Mouse (Mus musculus) midbrain, embryonic 12.5 days (tissue): Measurements from ENCODE around the gene Pik3ip1. TPM values are rescaled to one million over a fixed set of nuclear protein-coding genes. Genes with fewer than 3 reads are reported as not detected.
A peak's percentile ranks its signal among the peaks of the same experiment; 100 is the strongest.

Source experiments
- ATAC-seq: fragments of 200-750 bp; cut with Nextera tagmentation; 2 replicates; pipeline ENCODE4 v1.8.0; 2017; ENCODE audit warnings: low read depth, moderate TSS enrichment, moderate library complexity; ENCODE audit not compliant: low FRiP score
- H3K27ac ChIP-seq: fragments of 300-500 bp; sonication (generic); replicated peaks from 2 replicates; pipeline ENCODE4 v1.5.1; 2016; ENCODE audit warnings: mild to moderate bottlenecking
- H3K27me3 ChIP-seq: fragments of 300-500 bp; sonication (generic); 2 replicates; pipeline ENCODE4 v1.6.1; 2016; ENCODE audit warnings: mild to moderate bottlenecking
- H3K36me3 ChIP-seq: fragments of 300-500 bp; sonication (generic); 2 replicates; pipeline ENCODE4 v1.6.1; 2016
- H3K4me1 ChIP-seq: fragments of 300-500 bp; sonication (generic); 2 replicates; pipeline ENCODE4 v1.6.1; 2016
- H3K4me2 ChIP-seq: fragments of 300-500 bp; sonication (generic); replicated peaks from 2 replicates; pipeline ENCODE4 v1.6.1; 2016; ENCODE audit warnings: mild to moderate bottlenecking, moderate library complexity
- H3K4me3 ChIP-seq: fragments of 300-500 bp; sonication (generic); 2 replicates; pipeline ENCODE4 v1.5.1; 2016; ENCODE audit warnings: mild to moderate bottlenecking
- H3K9ac ChIP-seq: fragments of 300-500 bp; sonication (generic); replicated peaks from 2 replicates; pipeline ENCODE4 v1.6.1; 2016; ENCODE audit warnings: mild to moderate bottlenecking, moderate library complexity
- H3K9me3 ChIP-seq: fragments of 300-500 bp; sonication (generic); 2 replicates; pipeline ENCODE4 v1.6.1; 2016; ENCODE audit warnings: mild to moderate bottlenecking
- WGBS: fragments of 180-500 bp; shearing (Covaris S2); methylation state at CpG from one replicate; pipeline ENCODE4 v1.1.7; 2016; 5-methylcytosine and 5-hydroxymethylcytosine counted together
- polyA plus RNA-seq: library from polyadenylated mRNA; unstranded; fragments of >200 nt; fragmentation: Nextera tagmentation; extraction: Ambion mirVana; gene quantifications from 2 replicates; pipeline ENCODE4 v1.2.1, GENCODE M21; 2016

Gene Pik3ip1
- polyA plus RNA-seq, 1 experiment from 2014 or later = 17.3 TPM

GRCm38 (mm10) chr11:3305821-3306220, 24.4 kb upstream of the Pik3ip1 start:
- Histone ChIP-seq H3K4me2 (no peak overlapping the region), H3K27ac (no peak overlapping the region), H3K9me3 (no peaks in the 10 kb centered on the region), H3K4me1 (no peaks in the 10 kb centered on the region), H3K27me3 (no peaks in the 10 kb centered on the region), H3K9ac (no peak overlapping the region), H3K36me3 (peaks cover 96% of the 10 kb centered on the region), H3K4me3 (no peak overlapping the region)
- WGBS = 91% methylated on average over 4 of the region's 4 CpGs
- ATAC-seq = no peak

- H3K4me1 ChIP-seq = no peaks in the 10 kb centered on the region
- 98% methylated on average over 3 of the region's 3 CpGs for WGBS
- peaks cover 95% of the 10 kb centered on the region for H3K36me3 ChIP-seq
- no peak for ATAC-seq
- no peaks in the 10 kb centered on the region for H3K9me3 ChIP-seq
- no peak overlapping the region for H3K4me2 ChIP-seq
- no peak overlapping the region for H3K27ac ChIP-seq
- H3K27me3 ChIP-seq = no peaks in the 10 kb centered on the region
- no peak overlapping the region for H3K9ac ChIP-seq
- no peak overlapping the region for H3K4me3 ChIP-seq
Measured at GRCm38 (mm10) chr11:3307875-3308274, 22.3 kb upstream of the Pik3ip1 start.

- peaks cover 86% of the 10 kb centered on the region for H3K36me3 ChIP-seq
- no peaks in the 10 kb centered on the region for H3K27me3 ChIP-seq
- no peaks in the 10 kb centered on the region for H3K9me3 ChIP-seq
- no peak overlapping the region for H3K4me2 ChIP-seq
- 88% methylated on average over 4 of the region's 4 CpGs for WGBS
- H3K9ac ChIP-seq = no peak overlapping the region
- H3K4me3 ChIP-seq = no peak overlapping the region
- no peak overlapping the region for H3K27ac ChIP-seq
- H3K4me1 ChIP-seq = no peaks in the 10 kb centered on the region
- ATAC-seq = no peak
Measured at GRCm38 (mm10) chr11:3309884-3310283, 20.3 kb upstream of the Pik3ip1 start.

GRCm38 (mm10) chr11:3310789-3311585, 19.2 kb upstream of the Pik3ip1 start:
- ATAC-seq = no peak
- Histone ChIP-seq H3K4me1 (no peaks in the 10 kb centered on the region), H3K27me3 (no peaks in the 10 kb centered on the region), H3K27ac (no peak overlapping the region), H3K36me3 (peaks cover 78% of the 10 kb centered on the region), H3K4me2 (no peak overlapping the region), H3K9me3 (no peaks in the 10 kb centered on the region), H3K4me3 (no peak overlapping the region), H3K9ac (no peak overlapping the region)
- 96% methylated on average over 9 of the region's 10 CpGs for WGBS

- Histone ChIP-seq H3K27me3 (no peaks in the 10 kb centered on the region), H3K9me3 (no peaks in the 10 kb centered on the region), H3K4me1 (no peaks in the 10 kb centered on the region), H3K27ac (no peak overlapping the region), H3K4me2 (no peak overlapping the region), H3K36me3 (peaks cover 72% of the 10 kb centered on the region), H3K9ac (no peak overlapping the region), H3K4me3 (no peak overlapping the region)
- WGBS = 87% methylated on average over 10 of the region's 10 CpGs
- no peak for ATAC-seq
Measured at GRCm38 (mm10) chr11:3311586-3312347, 18.4 kb upstream of the Pik3ip1 start.

- Histone ChIP-seq H3K9me3 (no peaks in the 10 kb centered on the region), H3K9ac (no peak overlapping the region), H3K27ac (no peak overlapping the region), H3K4me3 (no peak overlapping the region), H3K36me3 (peaks cover 64% of the 10 kb centered on the region), H3K4me1 (no peaks in the 10 kb centered on the region), H3K4me2 (no peak overlapping the region), H3K27me3 (no peaks in the 10 kb centered on the region)
- no peak for ATAC-seq
- 92% methylated on average over 1 of the region's 1 CpGs for WGBS
Measured at GRCm38 (mm10) chr11:3313294-3313693, 16.9 kb upstream of the Pik3ip1 start.

- Histone ChIP-seq H3K4me3 (no peak overlapping the region), H3K9ac (no peak overlapping the region), H3K36me3 (peaks cover 56% of the 10 kb centered on the region), H3K4me2 (no peak overlapping the region), H3K4me1 (no peaks in the 10 kb centered on the region), H3K27me3 (no peaks in the 10 kb centered on the region), H3K27ac (no peak overlapping the region), H3K9me3 (no peaks in the 10 kb centered on the region)
- peak; percentile 53; the same call in 1 of the 2 replicates for ATAC-seq
- WGBS = 25% methylated on average over 2 of the region's 2 CpGs
Measured at GRCm38 (mm10) chr11:3314148-3314547, 16.1 kb upstream of the Pik3ip1 start.

GRCm38 (mm10) chr11:3318286-3318685, 11.9 kb upstream of the Pik3ip1 start:
- H3K4me3 ChIP-seq = no peak overlapping the region
- no peaks in the 10 kb centered on the region for H3K9me3 ChIP-seq
- H3K9ac ChIP-seq = no peak overlapping the region
- H3K36me3 ChIP-seq = peaks cover 25% of the 10 kb centered on the region
- H3K4me2 ChIP-seq = no peak overlapping the region
- H3K27me3 ChIP-seq = no peaks in the 10 kb centered on the region
- no peak overlapping the region for H3K27ac ChIP-seq
- ATAC-seq = no peak
- 92% methylated on average over 3 of the region's 3 CpGs for WGBS
- H3K4me1 ChIP-seq = no peaks in the 10 kb centered on the region

- Histone ChIP-seq H3K9ac (no peak overlapping the region), H3K27ac (no peak overlapping the region), H3K4me3 (no peak overlapping the region), H3K36me3 (peaks cover 4% of the 10 kb centered on the region; the same call in 1 of the 2 replicates), H3K9me3 (no peaks in the 10 kb centered on the region), H3K4me1 (peaks cover 21% of the 10 kb centered on the region), H3K27me3 (peaks cover 6% of the 10 kb centered on the region; the same call in 1 of the 2 replicates), H3K4me2 (no peak overlapping the region)
- ATAC-seq = no peak
- WGBS = 80% methylated on average over 5 of the region's 5 CpGs
Measured at GRCm38 (mm10) chr11:3328271-3328670, 1.9 kb upstream of the Pik3ip1 start.

GRCm38 (mm10) chr11:3328806-3329775, 1.1 kb upstream of the Pik3ip1 start:
- ATAC-seq = no peak
- Histone ChIP-seq H3K4me2 (no peak overlapping the region), H3K36me3 (no peaks in the 10 kb centered on the region), H3K9me3 (no peaks in the 10 kb centered on the region), H3K4me3 (no peak overlapping the region), H3K9ac (no peak overlapping the region), H3K4me1 (peaks cover 21% of the 10 kb centered on the region), H3K27ac (no peak overlapping the region), H3K27me3 (peaks cover 8% of the 10 kb centered on the region; the same call in 1 of the 2 replicates)
- whole genome bisulfite sequencing = 81% methylated on average over 11 of the region's 11 CpGs

- H3K9ac ChIP-seq = peak overlapping the region; percentile 68
- peak overlapping the region; percentile 54 for H3K4me3 ChIP-seq
- ATAC-seq = no peak
- WGBS = 2% methylated on average over 9 of the region's 9 CpGs
- no peaks in the 10 kb centered on the region for H3K9me3 ChIP-seq
- H3K4me1 ChIP-seq = peaks cover 21% of the 10 kb centered on the region
- H3K27ac ChIP-seq = peak overlapping the region; percentile 46
- no peaks in the 10 kb centered on the region for H3K36me3 ChIP-seq
- H3K4me2 ChIP-seq = peak overlapping the region; percentile 98
- H3K27me3 ChIP-seq = peaks cover 11% of the 10 kb centered on the region; the same call in 1 of the 2 replicates
Measured at GRCm38 (mm10) chr11:3330566-3330965, 365 bp downstream of the Pik3ip1 start.
